Mouse (Mus musculus): ENCODE measurements around the gene Gm8947.
"Not testable (repeated sequence)": the region's sequence is repeated elsewhere in the genome, so short reads cannot be mapped to it uniquely, and the experiment has no call there.

Gm8947 gene

DNA sequence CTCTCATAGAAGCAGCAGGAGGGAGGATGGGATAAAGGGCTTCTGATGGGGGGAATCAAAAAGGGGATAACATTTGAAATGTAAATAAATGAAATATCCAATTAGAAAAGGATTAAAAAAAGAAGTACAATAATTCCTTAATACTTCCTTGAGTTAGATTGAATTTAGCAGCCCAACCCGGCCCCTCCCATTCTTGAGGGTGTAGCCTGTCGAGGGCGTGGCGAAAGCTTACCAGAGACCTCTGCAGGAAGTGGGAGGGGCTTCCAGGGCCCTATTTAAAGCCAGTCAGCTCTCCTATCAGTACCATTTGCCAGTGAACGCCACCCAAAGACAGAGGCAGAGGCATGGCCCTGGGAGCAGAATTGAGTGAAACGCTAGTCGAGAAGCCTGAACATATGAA, 9.9 kb upstream of the Gm8947 start, which contains the start of gene Gm47985:
Gm47985 (plus strand) TSS at position 272 of the 400 bp plus-strand sequence.
- not testable (repeated sequence) for DNase-seq

DNA sequence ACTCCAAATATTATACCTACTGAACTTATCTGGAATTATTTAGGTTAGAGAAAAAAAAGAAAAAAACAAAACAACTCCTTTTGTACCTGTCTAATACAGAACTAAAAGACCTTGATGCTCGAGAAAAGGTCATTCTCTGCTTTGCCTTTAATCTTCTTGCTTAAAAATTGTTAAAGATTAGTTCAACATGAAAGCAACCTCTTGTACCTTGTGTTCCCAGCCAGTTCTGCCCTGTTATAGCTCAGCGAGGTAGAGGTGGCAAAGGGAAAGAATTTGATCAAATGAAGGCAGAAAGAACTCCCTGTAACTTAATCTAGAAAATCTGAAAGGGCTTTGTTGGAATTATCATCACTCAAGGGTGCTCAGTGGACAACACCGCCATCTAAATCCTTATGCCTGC, 6.0 kb upstream of the Gm8947 start:
- not testable (repeated sequence) for DNase-seq

DNA sequence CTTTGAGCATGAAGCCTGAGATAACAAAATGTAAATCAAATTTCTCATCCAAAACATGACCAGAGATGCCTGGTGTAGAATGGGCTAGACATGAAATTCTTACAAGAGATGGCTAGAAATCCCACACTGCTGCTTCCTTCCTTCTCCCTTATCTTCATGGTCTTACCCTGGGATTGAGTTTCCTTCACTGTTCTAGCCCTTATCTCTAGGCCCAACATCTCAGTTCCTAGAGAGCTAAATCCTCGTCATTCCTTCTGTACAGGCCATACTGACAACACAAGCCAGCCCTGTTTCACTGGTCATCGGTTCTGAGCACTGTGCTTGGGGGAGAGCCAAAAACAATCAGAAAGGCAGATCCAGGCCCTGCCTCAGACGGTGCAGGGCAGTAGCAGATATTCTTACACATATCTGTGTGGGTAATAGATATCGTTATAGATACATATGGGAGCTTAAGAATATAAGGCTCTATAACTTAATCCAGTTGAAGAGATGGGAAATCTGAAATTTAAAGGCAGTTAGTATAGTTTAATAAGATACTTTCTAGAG, 5.2 kb upstream of the Gm8947 start:
- DNase-seq = not testable (repeated sequence)

DNA sequence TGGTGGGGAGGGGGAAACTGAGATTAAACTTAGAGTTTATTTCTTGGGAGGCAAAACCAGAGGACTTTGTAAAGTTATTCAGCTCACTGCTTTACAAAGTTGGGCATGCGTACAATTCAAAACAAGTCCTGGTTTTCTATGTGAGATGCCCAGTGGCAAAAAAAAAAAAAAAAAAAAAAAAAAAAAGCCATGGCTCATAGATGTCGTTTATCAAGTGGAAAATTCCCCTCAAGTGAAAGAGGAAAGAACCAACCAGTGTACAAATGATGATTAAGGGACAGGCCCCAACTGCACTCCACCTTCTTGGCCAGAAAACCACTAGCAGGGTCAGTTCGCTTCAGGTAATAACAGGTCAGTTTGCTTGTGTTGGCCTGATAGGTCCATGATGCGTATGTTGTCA, 3.7 kb upstream of the Gm8947 start:
- no peak for DNase-seq

DNA sequence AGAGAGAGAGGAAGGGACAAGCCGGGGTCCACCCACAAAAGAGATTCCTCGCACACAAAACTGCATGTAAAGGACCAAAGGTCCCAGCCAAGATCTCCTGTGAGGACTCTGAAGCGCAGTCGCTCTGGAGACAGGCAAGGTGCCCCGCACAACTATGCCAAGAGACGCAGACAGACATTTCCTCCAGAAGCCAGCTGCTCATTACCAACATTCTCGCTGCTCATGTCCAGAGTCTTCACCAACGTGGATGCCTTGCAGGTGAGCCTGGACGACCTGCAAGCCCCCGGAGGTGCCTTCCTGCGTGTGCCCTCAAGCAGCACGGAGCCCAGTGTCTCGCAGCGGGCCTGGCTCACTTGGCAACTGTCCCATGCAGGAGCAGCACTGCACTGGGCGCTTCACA, 563 bp downstream of the Gm8947 start:
- not testable (repeated sequence) for DNase-seq

DNA sequence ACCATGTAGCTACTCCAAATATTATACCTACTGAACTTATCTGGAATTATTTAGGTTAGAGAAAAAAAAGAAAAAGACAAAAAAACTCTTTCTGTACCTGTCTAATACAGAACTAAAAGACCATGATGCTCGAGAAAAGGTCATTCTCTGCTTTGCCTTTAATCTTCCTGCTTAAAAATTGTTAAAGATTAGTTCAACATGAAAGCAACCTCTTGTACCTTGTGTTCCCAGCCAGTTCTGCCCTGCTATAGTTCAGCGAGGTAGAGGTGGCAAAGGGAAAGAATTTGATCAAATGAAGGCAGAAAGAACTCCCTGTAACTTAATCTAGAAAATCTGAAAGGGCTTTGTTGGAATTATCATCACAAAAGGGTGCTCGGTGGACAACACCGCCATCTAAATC, 3.8 kb downstream of the Gm8947 start:
- not testable (repeated sequence) for DNase-seq

DNA sequence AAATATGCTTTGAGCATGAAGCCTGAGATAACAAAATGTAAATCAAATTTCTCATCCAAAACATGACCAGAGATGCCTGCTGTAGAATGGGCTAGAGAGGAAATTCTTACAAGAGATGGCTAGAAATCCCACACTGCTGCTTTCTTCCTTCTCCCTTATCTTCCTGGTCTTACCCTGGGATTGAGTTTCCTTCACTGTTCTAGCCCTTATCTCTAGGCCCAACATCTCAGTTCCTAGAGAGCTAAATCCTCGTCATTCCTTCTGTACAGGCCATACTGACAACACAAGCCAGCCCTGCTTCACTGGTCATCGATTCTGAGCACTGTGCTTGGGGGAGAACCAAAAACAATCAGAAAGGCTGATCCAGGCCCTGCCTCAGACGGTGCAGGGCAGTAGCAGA, 4.5 kb downstream of the Gm8947 start:
- not testable (repeated sequence) for DNase-seq

DNA sequence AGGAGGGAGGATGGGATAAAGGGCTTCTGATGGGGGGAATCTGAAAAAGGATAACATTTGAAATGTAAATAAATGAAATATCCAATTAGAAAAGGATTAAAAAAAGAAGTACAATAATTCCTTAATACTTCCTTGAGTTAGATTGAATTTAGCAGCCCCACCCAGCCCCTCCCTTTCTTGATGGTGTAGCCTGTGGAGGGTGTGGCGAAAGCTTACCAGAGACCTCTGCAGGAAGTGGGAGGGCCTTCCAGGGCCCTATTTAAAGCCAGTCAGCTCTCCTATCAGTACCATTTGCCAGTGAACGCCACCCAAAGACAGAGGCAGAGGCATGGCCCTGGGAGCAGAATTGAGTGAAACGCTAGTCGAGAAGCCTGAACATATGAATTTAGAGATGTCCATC, 5.9 kb downstream of the Gm8947 start, which contains the start of gene Gm47995:
Gm47995 (plus strand) TSS at position 329 of the 400 bp plus-strand sequence.
- not testable (repeated sequence) for DNase-seq

DNA sequence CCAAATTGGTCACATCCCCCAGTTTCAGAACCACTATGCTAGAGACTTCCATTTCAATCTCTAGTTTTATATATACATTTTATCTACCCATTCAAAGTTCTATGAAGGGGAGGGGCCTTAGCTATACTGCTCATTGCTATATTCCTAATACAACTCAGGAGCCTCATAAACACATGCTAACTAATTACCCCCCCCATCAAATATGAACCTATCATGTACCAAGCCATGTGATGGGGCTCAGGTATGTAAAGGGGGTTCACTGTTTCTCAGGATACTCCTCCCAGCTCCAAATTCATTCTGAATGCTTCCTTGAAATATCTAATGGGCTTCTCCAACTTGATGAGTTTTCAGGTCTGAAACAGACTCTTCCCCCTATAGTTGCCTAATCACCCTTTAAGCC, 8.4 kb downstream of the Gm8947 start:
- DNase-seq = not testable (repeated sequence)

DNA sequence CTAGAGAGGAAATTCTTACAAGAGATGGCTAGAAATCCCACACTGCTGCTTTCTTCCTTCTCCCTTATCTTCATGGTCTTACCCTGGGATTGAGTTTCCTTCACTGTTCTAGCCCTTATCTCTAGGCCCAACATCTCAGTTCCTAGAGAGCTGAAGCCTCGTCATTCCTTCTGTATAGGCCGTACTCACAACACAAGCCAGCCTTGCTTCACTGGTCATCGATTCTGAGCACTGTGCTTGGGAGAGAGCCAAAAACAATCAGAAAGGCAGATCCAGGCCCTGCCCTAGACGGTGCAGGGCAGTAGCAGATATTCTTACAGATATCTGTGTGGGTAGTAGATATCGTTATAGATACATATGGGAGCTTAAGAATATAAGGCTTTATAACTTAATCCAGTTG, 10.6 kb downstream of the Gm8947 start:
- DNase-seq = not testable (repeated sequence)

DNA sequence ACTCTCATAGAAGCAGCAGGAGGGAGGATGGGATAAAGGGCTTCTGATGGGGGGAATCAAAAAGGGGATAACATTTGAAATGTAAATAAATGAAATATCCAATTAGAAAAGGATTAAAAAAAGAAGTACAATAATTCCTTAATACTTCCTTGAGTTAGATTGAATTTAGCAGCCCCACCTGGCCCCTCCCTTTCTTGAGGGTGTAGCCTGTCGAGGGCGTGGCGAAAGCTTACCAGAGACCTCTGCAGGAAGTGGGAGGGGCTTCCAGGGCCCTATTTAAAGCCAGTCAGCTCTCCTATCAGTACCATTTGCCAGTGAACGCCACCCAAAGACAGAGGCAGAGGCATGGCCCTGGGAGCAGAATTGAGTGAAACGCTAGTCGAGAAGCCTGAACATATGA, 11.6 kb downstream of the Gm8947 start, which contains the start of gene 3110040M04Rik:
3110040M04Rik (plus strand) TSS at position 304 of the 400 bp plus-strand sequence.
- not testable (repeated sequence) for DNase-seq

DNA sequence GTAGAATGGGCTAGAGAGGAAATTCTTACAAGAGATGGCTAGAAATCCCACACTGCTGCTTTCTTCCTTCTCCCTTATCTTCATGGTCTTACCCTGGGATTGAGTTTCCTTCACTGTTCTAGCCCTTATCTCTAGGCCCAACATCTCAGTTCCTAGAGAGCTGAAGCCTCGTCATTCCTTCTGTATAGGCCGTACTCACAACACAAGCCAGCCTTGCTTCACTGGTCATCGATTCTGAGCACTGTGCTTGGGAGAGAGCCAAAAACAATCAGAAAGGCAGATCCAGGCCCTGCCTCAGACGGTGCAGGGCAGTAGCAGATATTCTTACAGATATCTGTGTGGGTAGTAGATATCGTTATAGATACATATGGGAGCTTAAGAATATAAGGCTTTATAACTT, 16.3 kb downstream of the Gm8947 start:
- not testable (repeated sequence) for DNase-seq

DNA sequence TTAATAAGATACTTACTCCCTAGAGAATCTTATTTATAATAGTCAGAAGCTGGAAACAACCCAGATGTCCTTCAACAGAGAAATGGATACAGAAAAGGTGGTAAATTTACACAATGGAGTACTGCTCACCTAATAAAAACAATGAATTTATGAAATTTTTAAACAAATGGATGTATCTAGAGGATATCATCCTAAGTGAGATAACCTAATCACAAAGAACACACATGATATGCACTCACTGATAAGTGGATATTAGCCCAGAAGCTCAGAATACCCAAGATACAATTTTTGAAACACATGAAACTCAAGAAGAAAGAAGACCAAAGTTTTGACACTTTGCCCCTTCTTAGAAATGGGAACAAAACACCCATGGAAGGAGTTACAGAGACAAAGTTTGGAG, 16.8 kb downstream of the Gm8947 start:
- not testable (repeated sequence) for DNase-seq

DNA sequence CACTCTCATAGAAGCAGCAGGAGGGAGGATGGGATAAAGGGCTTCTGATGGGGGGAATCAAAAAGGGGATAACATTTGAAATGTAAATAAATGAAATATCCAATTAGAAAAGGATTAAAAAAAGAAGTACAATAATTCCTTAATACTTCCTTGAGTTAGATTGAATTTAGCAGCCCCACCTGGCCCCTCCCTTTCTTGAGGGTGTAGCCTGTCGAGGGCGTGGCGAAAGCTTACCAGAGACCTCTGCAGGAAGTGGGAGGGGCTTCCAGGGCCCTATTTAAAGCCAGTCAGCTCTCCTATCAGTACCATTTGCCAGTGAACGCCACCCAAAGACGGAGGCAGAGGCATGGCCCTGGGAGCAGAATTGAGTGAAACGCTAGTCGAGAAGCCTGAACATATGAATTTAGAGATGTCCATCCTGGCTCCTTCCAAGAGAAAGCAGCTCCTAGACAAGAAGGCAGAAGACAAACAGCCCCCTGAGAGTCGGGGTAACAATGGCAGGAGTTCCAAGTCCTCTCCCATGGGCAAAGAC, 17.7 kb downstream of the Gm8947 start, which contains the start of gene Gm47996:
Gm47996 (plus strand) TSS at position 308 of the 532 bp plus-strand sequence.
- not testable (repeated sequence) for DNase-seq

DNA sequence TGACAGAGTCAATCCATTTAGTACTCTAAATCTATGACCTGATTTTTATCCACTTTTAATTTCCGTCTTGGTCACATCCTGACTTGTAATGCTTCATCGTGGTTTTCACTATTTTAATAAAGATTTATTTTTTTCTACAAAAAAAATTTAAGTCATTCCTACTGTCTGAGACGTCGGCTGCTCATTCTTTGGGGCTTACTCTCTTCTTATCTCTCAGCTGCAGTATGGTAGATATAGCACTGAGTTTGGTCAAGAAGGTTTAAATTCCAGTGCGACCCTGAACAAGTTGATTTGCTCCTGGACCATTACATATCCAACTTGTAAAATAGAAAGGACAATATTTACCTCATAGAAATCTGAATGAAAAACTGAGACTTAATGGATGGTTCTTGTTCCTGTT, 19.5 kb downstream of the Gm8947 start:
- not testable (repeated sequence) for DNase-seq

DNA sequence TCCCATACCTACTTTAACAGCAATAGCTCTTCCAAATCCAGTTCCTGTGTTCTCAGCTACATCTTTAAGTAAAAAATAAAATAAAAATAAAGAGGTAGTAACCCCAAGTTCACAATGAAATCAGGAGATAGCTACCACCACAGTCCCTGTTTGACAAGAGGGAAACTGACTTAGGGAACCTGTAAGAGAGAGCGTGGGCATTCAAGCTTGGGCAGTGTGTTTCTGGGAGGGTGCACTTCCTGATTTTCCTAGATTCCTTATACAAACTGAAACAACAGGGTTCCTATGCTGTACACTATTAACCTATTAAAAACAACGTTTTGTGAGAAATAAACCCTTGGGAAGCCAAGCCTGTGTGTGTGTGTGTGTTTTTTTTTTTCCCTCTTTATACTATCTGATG, 22.7 kb downstream of the Gm8947 start:
- DNase-seq = no peak

DNA sequence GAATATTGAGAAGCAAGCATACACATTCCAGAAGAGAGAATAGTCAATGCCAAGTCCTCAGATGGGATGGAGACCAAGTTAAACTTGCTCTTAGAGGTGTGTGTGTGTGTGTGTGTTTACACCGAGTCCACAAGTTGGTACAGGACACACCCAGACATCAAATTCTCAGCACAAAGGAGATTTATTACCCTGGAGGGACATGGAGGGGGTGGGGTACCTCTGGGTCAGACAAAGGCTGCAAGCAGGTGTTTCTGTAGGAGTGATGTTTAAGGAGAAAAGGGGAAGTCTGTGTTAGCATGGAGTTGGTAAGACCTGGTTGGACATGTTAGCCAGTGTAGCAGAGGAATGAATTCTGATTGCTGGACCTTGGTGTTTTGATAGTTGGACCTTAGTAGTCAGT, 23.8 kb downstream of the Gm8947 start:
- DNase-seq = no peak

DNA sequence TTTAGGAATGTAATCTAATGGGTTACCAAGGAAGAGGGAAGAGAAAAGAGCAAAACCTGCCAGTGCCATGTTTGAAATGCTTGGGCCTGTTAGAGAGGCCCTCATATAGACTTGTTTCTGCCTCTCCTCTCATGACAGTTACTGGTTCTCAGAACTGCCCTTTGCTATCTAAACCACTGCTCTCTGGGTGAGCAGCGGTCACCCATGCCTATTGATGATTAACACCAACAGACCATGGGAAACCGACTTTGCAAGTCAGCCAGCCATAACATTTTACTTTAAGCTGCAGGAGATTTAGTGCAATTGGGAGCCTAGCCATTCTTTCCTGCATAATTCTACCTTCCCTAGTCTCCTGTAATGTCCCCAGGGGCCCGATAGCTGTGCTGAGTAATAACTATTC, 24.2 kb downstream of the Gm8947 start:
- no peak for DNase-seq

DNA sequence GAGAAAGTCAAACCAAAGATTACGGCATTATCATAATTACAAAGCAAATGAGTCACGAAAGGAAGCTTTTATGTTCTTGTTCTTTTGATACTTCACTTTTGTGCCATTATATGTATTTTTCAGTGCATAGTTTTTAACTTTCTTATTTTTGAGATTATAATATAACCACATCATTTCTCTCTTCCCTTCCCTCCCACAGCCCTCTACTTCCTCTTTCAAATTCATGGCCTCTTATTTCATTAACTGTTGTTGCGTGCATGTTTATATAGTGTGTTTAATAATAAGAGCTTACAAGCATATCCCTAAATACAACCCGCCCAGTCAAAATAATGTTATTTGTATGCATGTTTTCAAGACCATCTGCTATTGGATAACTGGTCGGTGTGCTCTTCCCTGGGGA, 26.9 kb downstream of the Gm8947 start:
- no peak for DNase-seq

DNA sequence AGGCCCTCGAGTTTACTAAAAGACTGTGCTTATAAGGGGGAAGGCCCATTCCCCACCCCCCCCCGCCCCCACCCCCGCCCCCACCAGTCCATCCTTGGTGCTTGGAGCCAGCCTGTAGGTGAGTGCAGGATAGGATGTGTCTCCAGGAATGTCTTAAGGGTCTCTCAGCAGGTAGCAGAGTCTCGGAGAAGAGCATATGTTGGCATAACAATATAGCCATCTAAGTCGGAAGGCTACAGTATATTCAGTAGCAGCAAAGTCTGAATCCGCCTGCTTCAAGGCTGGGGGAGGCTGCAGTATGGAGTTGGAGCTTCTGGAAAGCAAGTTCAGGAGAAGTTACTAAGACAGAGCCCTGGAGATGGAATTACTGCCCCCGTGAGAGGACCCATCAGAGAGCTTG, 27.9 kb downstream of the Gm8947 start:
- no peak for DNase-seq

DNA sequence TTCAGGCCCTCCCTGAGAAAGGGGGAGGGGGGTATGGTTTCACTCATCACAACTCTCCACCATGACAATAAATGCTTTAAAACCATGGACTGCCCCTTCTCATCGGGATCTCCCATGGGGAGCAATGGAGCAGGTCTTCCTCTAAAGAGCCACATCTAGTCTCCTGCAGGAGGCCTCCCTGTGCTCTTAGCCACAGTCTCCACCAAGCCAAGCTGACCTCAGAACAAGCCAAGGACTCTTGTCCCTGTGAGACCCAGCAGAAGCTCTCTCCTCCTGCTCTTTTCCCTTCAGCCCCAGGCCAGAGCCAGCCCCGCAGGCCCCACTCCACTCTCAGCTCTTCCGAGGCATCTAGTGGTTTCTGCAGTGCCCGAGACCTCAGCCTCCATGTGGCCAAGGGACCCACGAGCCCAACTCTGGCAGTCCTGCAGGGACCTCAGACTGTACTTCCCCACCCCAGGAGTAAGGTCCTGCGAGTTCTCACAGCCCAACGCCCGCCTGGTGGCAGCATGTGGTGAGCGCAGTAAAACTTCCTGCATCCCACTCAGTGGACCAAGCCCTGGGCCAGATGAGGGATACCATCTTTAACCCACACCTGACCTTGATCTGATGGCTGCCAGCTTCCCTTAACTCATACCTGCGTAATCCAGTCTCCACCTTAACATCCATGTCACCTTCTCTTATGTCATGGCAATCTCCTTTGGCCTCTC, 30.5 kb downstream of the Gm8947 start:
- DNase-seq = no peak

DNA sequence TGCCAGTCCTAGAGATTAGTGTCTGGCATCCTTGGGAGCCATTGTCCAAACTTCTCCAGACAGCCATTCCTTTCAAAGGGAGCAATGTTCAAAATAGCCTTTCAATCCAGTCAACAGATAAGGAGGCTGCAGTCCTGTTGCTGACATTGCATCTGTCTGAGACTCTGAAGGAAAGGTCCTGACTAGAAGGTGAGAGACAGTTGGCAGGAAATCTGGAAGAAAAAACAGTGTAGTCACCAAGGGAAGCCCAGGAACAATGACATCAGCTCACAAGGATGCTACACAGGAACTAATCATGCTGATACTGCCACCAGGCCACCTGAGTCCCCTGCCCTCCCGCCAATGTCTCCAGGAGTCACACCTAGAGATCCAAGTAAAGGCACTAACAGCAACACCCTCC, 31.2 kb downstream of the Gm8947 start:
- no peak for DNase-seq

DNA sequence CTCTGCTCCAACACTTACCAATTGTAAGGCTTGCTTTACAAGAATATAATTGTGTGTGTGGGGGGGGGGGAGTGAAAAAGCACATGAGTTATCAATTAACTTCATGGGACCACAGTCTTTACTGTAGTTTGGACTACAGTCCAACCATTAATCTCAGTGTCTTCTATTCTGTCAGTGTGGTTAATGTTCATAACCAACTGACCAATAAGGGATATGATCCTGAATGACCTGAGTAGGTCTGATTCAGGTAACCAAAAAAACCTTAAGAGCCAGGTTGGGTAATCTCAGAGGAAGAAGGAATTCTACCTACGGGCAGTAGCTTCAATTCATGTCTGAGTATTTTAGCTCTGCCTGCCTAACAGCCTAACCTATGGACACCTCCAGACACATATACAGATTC, 32.4 kb downstream of the Gm8947 start:
- DNase-seq = no peak

DNA sequence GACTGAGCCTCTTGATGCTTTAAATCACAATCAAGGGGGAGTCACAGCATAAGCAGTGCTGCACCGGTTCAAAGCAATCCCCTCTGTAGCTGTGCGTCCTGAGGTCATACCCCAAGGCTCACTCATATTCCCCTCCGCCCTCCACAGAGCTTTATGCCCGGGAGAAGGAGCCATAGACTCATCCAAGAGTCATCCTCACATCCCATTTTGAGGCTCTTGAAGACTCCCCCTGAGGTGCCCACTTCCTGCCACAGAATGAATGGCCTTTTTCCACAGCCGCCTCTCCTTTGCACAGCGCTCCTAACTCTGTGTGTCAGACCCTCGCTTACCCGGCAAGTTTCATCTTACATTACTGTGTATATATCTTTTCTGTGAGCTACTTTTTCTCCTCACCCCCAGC, 35.3 kb downstream of the Gm8947 start:
- DNase-seq = no peak
